Mouse (Mus musculus): Measurements from ENCODE around the gene Pirb. TPM values are rescaled to one million over a fixed set of nuclear protein-coding genes. Genes with fewer than 3 reads are reported as not detected.

Pirb gene
- total RNA-seq (2023): 28.8 to 32.5 TPM (median 30.1 TPM) in 4 replicates

DNA sequence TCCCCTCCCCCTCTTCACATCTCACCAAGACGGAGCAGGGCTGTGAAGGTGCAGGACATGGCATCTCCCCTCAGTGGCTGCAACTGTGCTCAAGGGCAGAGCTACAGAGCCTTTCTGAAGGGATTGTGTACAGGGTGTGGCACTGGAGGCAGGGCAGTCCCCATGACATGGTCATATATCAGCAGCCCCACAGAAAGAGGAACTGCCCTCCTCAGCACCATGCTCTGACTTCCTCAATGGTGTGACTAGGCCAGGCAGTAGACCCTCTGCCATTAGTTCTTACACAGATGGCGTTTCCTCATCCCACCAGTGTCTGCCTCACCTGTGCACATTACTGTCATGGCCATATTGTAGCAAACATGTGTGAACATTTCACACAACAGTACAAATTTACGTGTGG is at the start of gene Pirb:
TSS of gene Pirb (minus strand) at position 124 of the 400 bp plus-strand sequence.

DNA sequence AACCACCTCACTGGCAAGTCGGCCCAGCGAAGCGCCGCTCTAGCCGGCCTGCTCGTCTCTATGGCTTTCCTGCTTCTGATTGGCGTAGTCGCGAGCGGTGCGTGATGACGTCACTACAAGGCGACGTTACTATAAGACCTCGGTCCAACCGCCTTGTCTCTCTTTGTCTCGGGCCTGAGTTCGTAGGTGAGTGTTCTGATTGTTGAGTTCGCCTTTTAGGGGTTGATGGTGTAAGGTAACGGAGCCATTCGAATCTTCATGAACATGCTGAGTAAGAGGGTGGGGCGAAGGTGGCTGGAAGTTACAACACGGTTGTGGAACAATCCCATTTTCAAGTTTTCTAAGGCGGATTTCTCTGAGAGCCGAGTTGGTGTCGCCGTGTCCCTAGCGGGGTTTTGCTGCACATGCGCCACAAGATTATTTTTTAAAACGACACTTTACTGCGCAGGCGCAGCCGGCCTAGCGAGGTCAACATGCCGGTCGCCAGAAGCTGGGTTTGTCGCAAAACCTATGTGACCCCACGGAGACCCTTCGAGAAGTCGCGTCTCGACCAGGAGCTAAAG is 16.2 kb downstream of the Pirb start, which contains the start of gene Rps9:
TSS of gene Rps9 (plus strand) at position 115 of the 563 bp plus-strand sequence.

DNA sequence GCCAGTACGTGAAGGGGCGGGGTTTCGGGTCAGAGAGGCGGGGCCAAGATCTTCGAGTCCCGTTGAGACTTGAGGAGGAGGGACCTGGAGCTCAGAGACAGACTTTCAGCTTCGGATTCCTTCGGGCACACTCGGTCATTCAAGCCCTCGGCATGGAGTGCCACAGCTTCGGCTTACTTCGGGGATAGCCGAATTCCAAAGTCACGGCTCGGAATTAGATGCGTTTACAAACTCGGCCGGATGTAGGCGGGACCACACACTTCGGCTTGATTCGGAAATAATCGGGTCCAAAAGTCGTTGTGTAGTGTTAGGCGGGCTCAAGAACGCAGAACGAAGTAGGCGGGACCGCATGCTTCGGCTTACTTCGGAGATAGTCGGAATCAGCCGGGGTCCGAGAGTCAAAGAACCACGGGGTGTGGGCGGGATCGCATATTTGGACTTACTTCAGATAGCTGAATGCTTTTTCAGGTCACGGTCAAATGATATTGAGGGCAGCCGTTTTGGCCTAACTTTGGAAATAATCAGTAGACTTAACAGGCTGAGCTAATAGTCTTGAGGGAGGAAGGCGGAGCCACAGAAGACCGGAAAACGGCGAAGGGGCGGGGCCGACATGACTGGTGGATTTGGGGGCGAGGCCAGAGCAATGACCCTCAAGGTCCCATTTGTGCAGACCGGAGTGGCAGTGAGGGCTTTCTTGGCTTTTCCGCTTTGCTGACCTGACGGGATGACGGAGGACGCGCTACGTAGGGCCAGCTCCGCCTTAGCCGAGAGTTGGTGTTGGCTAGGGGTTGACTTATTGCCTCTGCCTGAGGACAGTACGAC is 27.0 kb downstream of the Pirb start, which contains the start of gene Mboat7:
TSS of gene Mboat7 (minus strand) at position 537 of the 822 bp plus-strand sequence.

DNA sequence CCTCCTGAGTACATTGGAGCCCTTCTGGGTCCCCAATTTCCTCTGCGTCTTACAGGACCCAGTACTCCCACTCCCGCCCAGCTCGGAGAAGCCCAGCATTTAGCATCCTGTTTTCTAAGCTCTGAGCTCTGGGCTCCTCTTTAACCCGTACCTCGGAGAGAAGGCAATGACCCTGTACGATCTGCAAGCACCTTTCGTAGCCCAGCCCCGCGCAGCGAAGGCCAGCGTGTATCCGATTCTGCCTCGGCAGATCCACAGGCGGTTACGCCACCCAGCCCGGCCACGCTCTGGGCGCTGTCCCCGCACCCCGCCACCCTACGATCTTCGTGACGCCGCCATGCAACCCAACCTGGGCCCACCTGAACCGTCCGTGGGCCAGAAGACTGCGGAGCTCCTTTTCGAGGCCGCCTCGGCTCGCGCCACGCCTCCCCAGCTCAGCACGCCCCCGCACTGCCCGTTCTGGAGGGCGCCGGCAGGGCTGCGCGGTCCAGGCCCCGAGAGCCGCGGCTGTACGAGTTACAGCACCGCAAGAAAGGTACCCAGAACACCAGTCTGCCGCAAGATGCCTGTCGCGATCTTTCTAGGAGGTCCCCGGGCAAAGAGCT is 27.7 kb downstream of the Pirb start, which contains the start of gene Tsen34:
TSS of gene Tsen34 (plus strand) at position 482 of the 605 bp plus-strand sequence.

DNA sequence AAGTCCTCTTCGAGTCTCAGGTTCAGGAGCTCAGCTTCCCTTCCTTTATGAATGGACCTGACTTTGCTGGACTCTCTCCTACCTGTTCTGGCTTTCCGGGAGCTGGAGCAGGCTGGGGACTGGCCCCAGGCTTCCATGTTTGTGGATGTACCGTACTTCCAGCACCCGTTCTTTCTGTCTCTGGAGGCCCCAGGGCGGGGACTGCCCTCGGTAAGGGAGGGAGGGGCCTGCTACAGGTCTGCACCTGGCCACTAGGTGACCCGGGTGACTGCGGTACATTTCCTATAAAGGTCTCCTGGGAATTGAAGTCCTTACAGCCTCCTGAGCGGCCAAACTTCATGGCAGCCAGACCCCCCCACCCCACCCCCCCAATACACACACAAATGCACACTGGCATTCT is 42.8 kb downstream of the Pirb start, which contains the start of gene Tmc4:
TSS of gene Tmc4 (minus strand) at position 212 of the 400 bp plus-strand sequence.

DNA sequence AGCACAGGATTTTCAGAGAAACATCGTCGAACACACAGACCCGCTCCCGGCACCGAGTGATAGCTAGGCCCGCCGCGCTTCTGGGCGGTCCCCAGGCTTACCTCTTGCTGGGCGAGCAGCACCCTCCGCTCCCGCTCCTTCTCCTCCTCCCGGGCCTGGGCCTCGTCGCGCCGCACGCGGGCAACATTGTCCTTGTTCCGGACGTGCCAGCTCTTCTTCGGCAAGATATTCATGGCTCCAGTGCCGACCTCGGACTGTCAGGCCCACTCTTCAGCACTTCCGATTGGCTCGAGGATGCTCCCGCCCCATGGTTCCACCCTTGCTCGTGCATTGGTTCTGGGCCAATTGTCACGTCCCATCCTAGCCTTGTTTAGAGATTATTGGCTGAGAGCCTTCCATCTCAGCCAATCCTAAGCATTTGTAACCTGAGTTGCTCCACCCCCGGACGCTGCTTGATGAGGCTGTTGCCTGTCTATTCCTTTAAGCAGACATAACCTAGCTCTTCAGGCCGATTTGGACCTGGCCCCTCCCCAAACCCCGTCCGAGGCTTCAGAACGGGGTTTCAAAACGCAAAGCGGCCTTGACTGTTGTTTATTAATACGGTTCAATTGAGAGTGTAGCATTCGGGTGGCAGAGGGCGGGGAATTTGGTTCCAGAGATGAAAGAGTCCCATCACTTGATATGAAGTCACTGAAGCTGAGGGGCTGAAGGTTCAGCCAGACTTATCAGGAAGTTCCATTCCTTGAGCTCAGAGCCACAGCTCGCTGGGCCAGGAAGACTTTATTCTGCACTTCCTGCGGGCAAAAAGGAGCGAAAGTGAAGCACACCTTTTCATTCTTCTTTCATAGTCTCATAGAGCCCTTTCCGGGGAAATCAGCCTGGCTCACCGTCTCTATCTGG is 54.7 kb downstream of the Pirb start, which contains the start of gene Leng1:
TSS of gene Leng1 (minus strand) at position 626 of the 900 bp plus-strand sequence.

Other genes starting within 250 kb of the Pirb start
- gene Tarm1, start 217.8 kb downstream of the Pirb start, total RNA-seq (2023): not detected in 4 replicates
- not detected in 4 replicates for gene Oscar, start 104.2 kb downstream of the Pirb start, total RNA-seq (2023)
- gene Ndufa3, start 103.0 kb downstream of the Pirb start, total RNA-seq (2023): 289 to 309 TPM (median 297 TPM) in 4 replicates
- gene Tfpt, start 90.5 kb downstream of the Pirb start, total RNA-seq (2023): 15.3 to 24.5 TPM (median 22.4 TPM) in 4 replicates
- 66.4 to 73.4 TPM (median 68.2 TPM) in 4 replicates for gene Prpf31, start 90.4 kb downstream of the Pirb start, total RNA-seq (2023)
- gene Cnot3, start 75.1 kb downstream of the Pirb start, total RNA-seq (2023): 110 to 131 TPM (median 116 TPM) in 4 replicates
- gene Leng1, start 54.6 kb downstream of the Pirb start, total RNA-seq (2023): 9.0 to 9.6 TPM (median 9.2 TPM) in 4 replicates
- 5.6 to 7.9 TPM (median 7.5 TPM) in 4 replicates for gene Tmc4, start 42.8 kb downstream of the Pirb start, total RNA-seq (2023)
- 26.1 to 32.4 TPM (median 27.7 TPM) in 4 replicates for gene Tsen34, start 27.5 kb downstream of the Pirb start, total RNA-seq (2023)
- 52.2 to 75.5 TPM (median 60.4 TPM) in 4 replicates for gene Mboat7, start 26.9 kb downstream of the Pirb start, total RNA-seq (2023)
- 2,060 to 2,163 TPM (median 2,115 TPM) in 4 replicates for gene Rps9, start 16.4 kb downstream of the Pirb start, total RNA-seq (2023)
- gene Gm15448, start 105.3 kb upstream of the Pirb start, total RNA-seq (2023): 4.9 to 6.0 TPM (median 5.5 TPM) in 4 replicates
- gene Pira2, start 124.7 kb upstream of the Pirb start, total RNA-seq (2023): 7.0 to 9.8 TPM (median 9.1 TPM) in 4 replicates
- 3.1 to 5.6 TPM (median 4.3 TPM) in 4 replicates for gene Gm14548, start 177.7 kb upstream of the Pirb start, total RNA-seq (2023)
- 3.9 to 5.4 TPM (median 4.3 TPM) in 4 replicates for gene Lilra6, start 195.1 kb upstream of the Pirb start, total RNA-seq (2023)